Mouse (Mus musculus): ENCODE measurements around the gene Masp2. TPM values are rescaled to one million over a fixed set of nuclear protein-coding genes. Genes with fewer than 3 reads are reported as not detected.

Gene Masp2
- polyA plus RNA-seq, 1 experiment from 2014 or later: 0.51 TPM

DNA sequence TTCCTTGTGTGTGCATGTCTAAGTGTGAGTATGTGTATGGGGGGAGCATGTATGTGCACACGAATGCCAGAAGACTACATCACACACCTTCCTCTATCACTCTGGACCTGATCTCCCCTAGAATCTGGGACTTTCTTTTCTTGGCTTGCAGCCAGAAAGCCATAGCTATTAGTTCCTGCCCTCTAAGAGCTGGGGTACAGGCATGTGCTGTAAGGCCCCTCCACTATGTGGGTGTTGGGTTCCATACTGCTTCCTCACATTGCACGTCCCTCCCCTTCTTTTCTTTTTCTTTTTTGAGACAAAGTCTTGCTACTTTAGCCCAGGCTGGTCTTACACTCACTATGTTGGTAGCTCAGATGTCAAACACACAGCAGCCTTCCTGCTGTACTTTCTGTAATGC lies 33.0 kb downstream of the Masp2 start:
- no peak overlapping the region for H3K4me3 ChIP-seq (replicated peaks; ENCODE audit: low read depth, low read length)
- no peaks in the 10 kb centered on the region for H3K27me3 ChIP-seq (ENCODE audit: control insufficient read depth, insufficient read depth, low read length)
- no peaks in the 10 kb centered on the region for H3K36me3 ChIP-seq (ENCODE audit: control insufficient read depth, insufficient read depth, low read length)
- no peak overlapping the region for H3K4me2 ChIP-seq (ENCODE audit: low read length)
- H3K9me3 ChIP-seq (ENCODE audit: control insufficient read depth, low read length): no peaks in the 10 kb centered on the region
- DNase-seq (no peak), ATAC-seq (ENCODE audit: low FRiP score, low TSS enrichment) (no peak)
- H3K9ac ChIP-seq (replicated peaks; ENCODE audit: low read length): no peak overlapping the region
- H3K4me1 ChIP-seq (ENCODE audit: control insufficient read depth, insufficient read depth, low read length): no peaks in the 10 kb centered on the region
- H3K27ac ChIP-seq (replicated peaks; ENCODE audit: low read depth, low read length): no peak overlapping the region
- WGBS: 83% methylated on average over 2 of the region's 2 CpGs

DNA sequence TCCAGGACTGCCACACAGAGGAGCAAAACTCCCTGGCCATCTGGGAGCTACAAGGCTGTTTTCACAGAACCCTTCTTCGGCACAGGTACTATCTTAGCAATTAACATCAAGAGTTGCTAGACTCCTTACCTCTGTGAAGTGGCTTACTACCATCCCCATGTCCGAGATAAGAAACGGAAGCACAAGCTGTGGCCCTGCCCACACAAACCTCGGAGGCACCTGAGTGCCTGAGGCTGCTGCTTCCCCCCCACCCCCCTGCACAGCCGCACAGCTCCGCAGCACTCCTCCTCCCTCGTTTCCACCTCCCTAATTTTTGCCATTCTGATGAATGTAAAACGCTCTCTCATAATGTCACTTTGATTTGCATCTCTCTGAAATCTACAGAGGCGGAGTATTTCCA lies 35.9 kb downstream of the Masp2 start:
- no peaks in the 10 kb centered on the region for H3K4me1 ChIP-seq (ENCODE audit: control insufficient read depth, insufficient read depth, low read length)
- no peak overlapping the region for H3K27ac ChIP-seq (replicated peaks; ENCODE audit: low read depth, low read length)
- no peak for ATAC-seq (ENCODE audit: low FRiP score, low TSS enrichment)
- H3K4me3 ChIP-seq (replicated peaks; ENCODE audit: low read depth, low read length): no peak overlapping the region
- H3K36me3 ChIP-seq (ENCODE audit: control insufficient read depth, insufficient read depth, low read length): no peaks in the 10 kb centered on the region
- no peak overlapping the region for H3K9ac ChIP-seq (replicated peaks; ENCODE audit: low read length)
- H3K4me2 ChIP-seq (ENCODE audit: low read length): no peak overlapping the region
- no peaks in the 10 kb centered on the region for H3K27me3 ChIP-seq (ENCODE audit: control insufficient read depth, insufficient read depth, low read length)
- 59% methylated on average over 9 of the region's 9 CpGs for WGBS
- DNase-seq: no peak
- no peaks in the 10 kb centered on the region for H3K9me3 ChIP-seq (ENCODE audit: control insufficient read depth, low read length)

DNA sequence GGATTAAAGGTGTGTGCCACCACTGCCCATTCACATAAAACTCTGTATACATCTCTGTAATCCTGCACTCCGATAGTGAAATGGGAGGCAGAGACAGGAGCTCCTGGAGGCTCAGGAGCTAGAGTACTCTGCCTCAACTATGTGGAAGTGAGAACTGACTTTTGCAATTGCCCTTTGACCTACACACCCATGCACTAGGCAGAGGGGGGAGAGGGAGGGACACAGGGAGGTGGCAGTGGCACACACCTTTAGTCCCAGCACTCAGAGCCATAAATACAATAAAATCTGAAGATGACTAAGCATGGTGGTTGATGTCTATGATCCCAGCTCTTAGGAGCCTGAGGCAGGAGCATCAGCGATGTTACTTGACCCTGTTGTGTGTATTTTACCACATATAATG lies 37.1 kb downstream of the Masp2 start:
- Histone ChIP-seq H3K9ac (replicated peaks; ENCODE audit: low read length) (no peak overlapping the region), H3K27ac (replicated peaks; ENCODE audit: low read depth, low read length) (no peak overlapping the region), H3K4me3 (replicated peaks; ENCODE audit: low read depth, low read length) (no peak overlapping the region), H3K4me2 (ENCODE audit: low read length) (no peak overlapping the region), H3K4me1 (ENCODE audit: control insufficient read depth, insufficient read depth, low read length) (no peaks in the 10 kb centered on the region), H3K27me3 (ENCODE audit: control insufficient read depth, insufficient read depth, low read length) (no peaks in the 10 kb centered on the region), H3K36me3 (ENCODE audit: control insufficient read depth, insufficient read depth, low read length) (no peaks in the 10 kb centered on the region), H3K9me3 (ENCODE audit: control insufficient read depth, low read length) (no peaks in the 10 kb centered on the region)
- DNase-seq (no peak), ATAC-seq (ENCODE audit: low FRiP score, low TSS enrichment) (no peak)
- 83% methylated on average over 2 of the region's 2 CpGs for WGBS

DNA sequence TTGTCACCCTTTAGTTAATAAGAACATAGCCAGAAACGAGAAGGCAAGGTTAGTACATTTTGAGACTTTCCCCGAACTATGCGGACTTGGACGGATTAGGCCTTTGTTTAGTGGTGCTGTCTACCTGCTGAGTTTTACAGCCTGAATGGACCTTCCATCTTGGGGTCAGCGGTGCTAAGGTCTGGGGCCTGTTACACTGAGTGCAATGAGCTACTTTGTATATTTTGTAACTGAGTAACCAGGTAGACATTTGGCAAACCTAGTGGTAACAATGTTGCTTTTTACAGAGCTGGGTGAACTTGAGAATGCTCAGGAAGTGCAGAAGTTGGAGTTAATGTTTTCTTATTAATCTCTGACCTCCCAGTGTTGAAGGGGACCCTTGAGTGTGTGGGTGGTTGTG lies 38.8 kb downstream of the Masp2 start:
- ATAC-seq (ENCODE audit: low FRiP score, low TSS enrichment) (no peak), DNase-seq (no peak)
- Histone ChIP-seq H3K9ac (replicated peaks; ENCODE audit: low read length) (no peak overlapping the region), H3K9me3 (ENCODE audit: control insufficient read depth, low read length) (no peaks in the 10 kb centered on the region), H3K27me3 (ENCODE audit: control insufficient read depth, insufficient read depth, low read length) (no peaks in the 10 kb centered on the region), H3K4me1 (ENCODE audit: control insufficient read depth, insufficient read depth, low read length) (no peaks in the 10 kb centered on the region), H3K27ac (replicated peaks; ENCODE audit: low read depth, low read length) (no peak overlapping the region), H3K4me2 (ENCODE audit: low read length) (no peak overlapping the region), H3K4me3 (replicated peaks; ENCODE audit: low read depth, low read length) (no peak overlapping the region), H3K36me3 (ENCODE audit: control insufficient read depth, insufficient read depth, low read length) (no peaks in the 10 kb centered on the region)
- WGBS: 81% methylated on average over 5 of the region's 5 CpGs

DNA sequence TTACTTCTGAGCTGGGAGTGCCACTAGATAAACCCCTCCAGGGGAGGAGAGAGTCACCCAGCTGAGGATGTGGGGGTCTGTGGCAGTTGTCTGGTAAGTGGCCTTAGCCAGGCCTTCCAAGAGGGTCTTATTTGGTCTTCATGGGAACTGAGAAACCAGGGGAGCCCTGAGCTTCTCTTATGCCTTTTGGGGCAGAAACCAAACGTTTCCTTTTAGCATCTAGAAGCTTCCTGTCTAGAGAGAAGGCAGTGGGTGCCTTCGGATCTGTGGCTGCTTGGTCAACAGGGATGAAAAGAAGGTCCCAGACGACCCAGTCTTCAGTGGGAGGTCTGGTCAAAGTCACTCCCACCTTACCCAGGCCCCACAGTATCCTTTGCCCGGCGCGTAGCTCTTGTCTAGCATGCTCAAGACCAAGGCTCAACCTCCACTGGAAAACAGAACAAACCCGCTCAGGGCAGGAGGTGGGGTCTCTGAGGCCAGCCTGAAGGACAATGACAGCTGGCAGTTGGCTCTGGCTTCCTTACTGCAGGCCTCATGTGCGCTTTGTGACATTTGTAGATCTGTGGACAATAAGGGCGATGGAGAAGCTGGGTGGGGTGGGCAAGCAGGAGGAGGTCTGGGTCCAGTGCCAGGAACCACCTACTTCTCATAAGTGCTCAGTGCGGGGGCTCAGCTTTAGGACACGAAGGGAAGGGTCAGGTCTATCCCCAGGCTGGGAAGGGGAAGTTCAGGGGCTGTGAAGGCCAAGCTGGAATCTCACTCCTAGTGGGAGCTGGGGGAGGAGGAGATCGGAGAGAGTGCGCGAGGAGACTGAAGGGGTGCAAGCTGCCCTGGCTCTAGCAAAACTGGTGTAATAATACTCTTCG lies 41.2 kb downstream of the Masp2 start, which contains the start of gene Gm572:
Gm572 (plus strand) TSS at position 27 of the 866 bp plus-strand sequence.
- H3K36me3 ChIP-seq (ENCODE audit: control insufficient read depth, insufficient read depth, low read length): no peaks in the 10 kb centered on the region
- H3K9ac ChIP-seq (replicated peaks; ENCODE audit: low read length): no peak within 1 kb of the TSS
- DNase-seq (no peak), ATAC-seq (ENCODE audit: low FRiP score, low TSS enrichment) (no peak)
- no peak within 1 kb of the TSS for H3K27ac ChIP-seq (replicated peaks; ENCODE audit: low read depth, low read length)
- H3K9me3 ChIP-seq (ENCODE audit: control insufficient read depth, low read length): no peaks in the 10 kb centered on the region
- H3K4me2 ChIP-seq (ENCODE audit: low read length): peak within 1 kb of the TSS; percentile 38
- H3K4me1 ChIP-seq (ENCODE audit: control insufficient read depth, insufficient read depth, low read length): no peaks in the 10 kb centered on the region
- H3K27me3 ChIP-seq (ENCODE audit: control insufficient read depth, insufficient read depth, low read length): no peaks in the 10 kb centered on the region
- H3K4me3 ChIP-seq (replicated peaks; ENCODE audit: low read depth, low read length): no peak within 1 kb of the TSS
- 69% methylated on average over 15 of the region's 15 CpGs for WGBS

DNA sequence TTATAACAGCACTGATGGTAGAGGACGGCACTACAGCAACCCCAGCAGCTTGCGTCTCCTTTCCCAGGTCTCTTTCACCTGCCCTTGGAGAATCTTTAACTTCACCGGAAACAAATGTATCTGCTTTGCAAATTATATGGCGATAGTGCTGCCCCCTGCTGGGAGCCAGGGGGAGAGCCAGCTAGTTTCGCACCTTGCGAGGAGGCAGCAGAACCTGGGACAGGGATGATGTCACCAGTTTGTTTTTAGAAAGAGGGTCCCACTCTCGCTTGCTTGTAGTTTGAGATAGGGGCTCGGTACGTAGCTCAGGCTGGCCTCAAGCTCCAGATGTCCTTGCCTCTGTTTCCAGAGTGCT lies 41.8 kb downstream of the Masp2 start:
- Histone ChIP-seq H3K4me2 (ENCODE audit: low read length) (peak overlapping the region; percentile 38), H3K9me3 (ENCODE audit: control insufficient read depth, low read length) (no peaks in the 10 kb centered on the region), H3K27ac (replicated peaks; ENCODE audit: low read depth, low read length) (no peak overlapping the region), H3K4me3 (replicated peaks; ENCODE audit: low read depth, low read length) (no peak overlapping the region), H3K36me3 (ENCODE audit: control insufficient read depth, insufficient read depth, low read length) (no peaks in the 10 kb centered on the region), H3K9ac (replicated peaks; ENCODE audit: low read length) (no peak overlapping the region), H3K27me3 (ENCODE audit: control insufficient read depth, insufficient read depth, low read length) (no peaks in the 10 kb centered on the region), H3K4me1 (ENCODE audit: control insufficient read depth, insufficient read depth, low read length) (no peaks in the 10 kb centered on the region)
- peak; percentile 83 for DNase-seq
- ATAC-seq (ENCODE audit: low FRiP score, low TSS enrichment): no peak
- 4% methylated on average over 9 of the region's 9 CpGs for WGBS

DNA sequence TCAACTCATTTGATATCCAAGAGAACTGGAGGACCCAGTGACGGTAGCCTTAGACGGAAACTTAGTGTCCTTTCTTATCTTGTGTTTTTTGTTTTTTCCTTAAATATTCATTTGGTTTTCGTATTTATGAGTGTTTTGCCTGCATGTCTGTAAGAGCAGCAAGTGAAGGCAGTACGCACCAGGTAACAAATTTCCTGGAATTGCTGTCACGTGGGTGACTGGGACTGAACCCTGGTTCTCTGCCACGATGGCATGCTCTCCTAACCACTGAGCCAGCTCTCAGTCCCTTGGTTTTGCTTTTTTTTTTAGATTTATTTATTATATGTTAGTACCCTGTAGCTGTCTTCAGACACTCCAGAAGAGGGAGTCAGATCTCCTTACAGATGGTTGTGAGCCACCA lies 42.6 kb downstream of the Masp2 start:
- Histone ChIP-seq H3K9me3 (ENCODE audit: control insufficient read depth, low read length) (no peaks in the 10 kb centered on the region), H3K4me2 (ENCODE audit: low read length) (no peak overlapping the region), H3K36me3 (ENCODE audit: control insufficient read depth, insufficient read depth, low read length) (no peaks in the 10 kb centered on the region), H3K4me3 (replicated peaks; ENCODE audit: low read depth, low read length) (no peak overlapping the region), H3K27me3 (ENCODE audit: control insufficient read depth, insufficient read depth, low read length) (no peaks in the 10 kb centered on the region), H3K4me1 (ENCODE audit: control insufficient read depth, insufficient read depth, low read length) (no peaks in the 10 kb centered on the region), H3K27ac (replicated peaks; ENCODE audit: low read depth, low read length) (no peak overlapping the region), H3K9ac (replicated peaks; ENCODE audit: low read length) (no peak overlapping the region)
- 88% methylated on average over 6 of the region's 6 CpGs for WGBS
- ATAC-seq (ENCODE audit: low FRiP score, low TSS enrichment) (no peak), DNase-seq (no peak)

DNA sequence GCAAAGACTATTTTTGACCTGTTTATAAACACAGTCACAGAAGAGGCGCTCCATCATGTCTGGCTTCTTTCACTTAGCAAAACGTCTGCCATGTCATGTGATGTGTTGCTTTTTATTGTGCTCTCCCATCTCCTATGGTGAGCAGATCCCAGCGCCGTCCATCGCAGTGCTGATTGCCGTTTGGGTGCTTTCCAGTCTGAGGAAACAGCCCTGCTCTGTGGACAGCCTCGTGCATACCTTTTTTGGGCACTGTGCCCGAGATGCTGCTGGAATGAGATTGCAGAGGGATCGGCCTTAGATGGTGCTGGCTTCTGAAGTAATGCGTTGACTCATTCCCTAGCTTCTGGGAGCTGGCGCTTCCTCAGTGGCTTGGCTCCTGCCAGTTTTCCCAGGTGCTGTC lies 44.3 kb downstream of the Masp2 start:
- H3K27ac ChIP-seq (replicated peaks; ENCODE audit: low read depth, low read length): no peak overlapping the region
- no peaks in the 10 kb centered on the region for H3K9me3 ChIP-seq (ENCODE audit: control insufficient read depth, low read length)
- no peak overlapping the region for H3K4me3 ChIP-seq (replicated peaks; ENCODE audit: low read depth, low read length)
- no peaks in the 10 kb centered on the region for H3K36me3 ChIP-seq (ENCODE audit: control insufficient read depth, insufficient read depth, low read length)
- H3K9ac ChIP-seq (replicated peaks; ENCODE audit: low read length): no peak overlapping the region
- no peaks in the 10 kb centered on the region for H3K4me1 ChIP-seq (ENCODE audit: control insufficient read depth, insufficient read depth, low read length)
- WGBS: 73% methylated on average over 11 of the region's 11 CpGs
- no peak for ATAC-seq (ENCODE audit: low FRiP score, low TSS enrichment)
- no peak for DNase-seq
- H3K27me3 ChIP-seq (ENCODE audit: control insufficient read depth, insufficient read depth, low read length): no peaks in the 10 kb centered on the region
- H3K4me2 ChIP-seq (ENCODE audit: low read length): no peak overlapping the region

DNA sequence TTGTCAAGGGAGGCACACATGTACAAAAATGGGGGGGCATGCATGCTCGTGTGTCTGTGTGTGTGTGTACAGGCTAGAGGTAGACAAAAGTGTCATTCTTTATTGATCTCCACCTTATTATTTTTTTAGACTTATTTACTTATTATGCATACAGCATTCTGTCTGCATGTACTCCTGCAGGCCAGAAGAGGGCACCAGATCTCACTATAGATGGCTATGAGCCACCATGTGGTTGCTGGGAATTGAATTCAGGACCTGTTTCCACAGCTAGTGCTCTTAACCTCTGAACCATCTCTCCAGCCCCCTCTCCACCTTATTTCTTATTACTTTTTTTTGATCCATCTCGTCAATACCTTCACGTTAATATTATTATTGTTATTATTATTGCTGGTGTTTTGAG lies 47.0 kb downstream of the Masp2 start:
- Histone ChIP-seq H3K4me3 (replicated peaks; ENCODE audit: low read depth, low read length) (no peak overlapping the region), H3K9ac (replicated peaks; ENCODE audit: low read length) (no peak overlapping the region), H3K4me1 (ENCODE audit: control insufficient read depth, insufficient read depth, low read length) (no peaks in the 10 kb centered on the region), H3K27me3 (ENCODE audit: control insufficient read depth, insufficient read depth, low read length) (no peaks in the 10 kb centered on the region), H3K27ac (replicated peaks; ENCODE audit: low read depth, low read length) (no peak overlapping the region), H3K4me2 (ENCODE audit: low read length) (no peak overlapping the region), H3K36me3 (ENCODE audit: control insufficient read depth, insufficient read depth, low read length) (no peaks in the 10 kb centered on the region), H3K9me3 (ENCODE audit: control insufficient read depth, low read length) (no peaks in the 10 kb centered on the region)
- ATAC-seq (ENCODE audit: low FRiP score, low TSS enrichment) (no peak), DNase-seq (no peak)
- 74% methylated on average over 3 of the region's 3 CpGs for WGBS

Measured in midbrain, embryonic 14.5 days (tissue).